Mouse (Mus musculus): Measurements from ENCODE around the gene Pom121l2. TPM values are rescaled to one million over a fixed set of nuclear protein-coding genes. Genes with fewer than 3 reads are reported as not detected.

Gene Pom121l2
- polyA plus RNA-seq, 1 experiment from 2014 or later: 0.20 TPM

DNA sequence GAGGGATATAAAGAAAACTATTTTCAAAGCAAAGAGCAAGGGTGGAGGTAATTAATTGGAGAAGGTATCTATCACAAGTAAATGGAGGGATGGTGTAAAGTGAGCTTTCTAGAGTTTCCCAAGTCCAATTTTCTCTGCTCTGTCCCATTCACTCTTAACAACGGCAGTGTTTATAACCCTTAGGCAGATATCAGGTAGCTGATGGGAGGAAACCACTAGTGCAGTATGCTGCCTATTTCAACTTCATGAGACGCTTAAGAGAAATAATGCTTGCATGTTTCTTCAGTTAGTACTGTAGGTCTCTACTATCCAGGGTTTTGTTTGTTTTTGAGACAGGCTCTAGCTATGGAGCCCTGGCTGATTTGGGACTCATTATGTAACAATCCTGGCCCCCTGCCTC, 56.4 kb downstream of the Pom121l2 start:
- WGBS: 52% methylated on average over 2 of the region's 2 CpGs
- no peak overlapping the region for H3K9ac ChIP-seq
- H3K27ac ChIP-seq: peak overlapping the region; percentile 27; the same call in 1 of the 2 replicates

More for the DNA sequence above, 56.4 kb downstream of the Pom121l2 start:
- Histone ChIP-seq H3K9me3 (no peaks in the 10 kb centered on the region), H3K4me3 (no peak overlapping the region), H3K27me3 (no peaks in the 10 kb centered on the region), H3K4me1 (peaks cover 32% of the 10 kb centered on the region), H3K36me3 (no peaks in the 10 kb centered on the region), H3K4me2 (no peak overlapping the region)
- no peak for ATAC-seq (ENCODE audit: insufficient number of reproducible peaks, low FRiP score, low TSS enrichment, low read depth)

Small RNA genes within 50 kb of the gene (microRNA-seq; reads per million reads assigned to microRNA genes)
- not detected for gene Gm44390

Other genes starting within 250 kb of the Pom121l2 start
- gene Hist1h4j, start 246.1 kb upstream of the Pom121l2 start, polyA plus RNA-seq (2015; fragmentation: Nextera tagmentation; extraction: Ambion mirVana): 1.1 and 1.2 TPM in 2 replicates
- gene Hist1h4k, start 230.7 kb upstream of the Pom121l2 start, polyA plus RNA-seq (2015; fragmentation: Nextera tagmentation; extraction: Ambion mirVana): 4.1 TPM in 1 of 2 replicates, not detected in the other
- gene Hist1h2ak, start 227.4 kb upstream of the Pom121l2 start, polyA plus RNA-seq (2015; fragmentation: Nextera tagmentation; extraction: Ambion mirVana): 11.6 and 26.1 TPM in 2 replicates
- gene Hist1h2bn, start 227.1 kb upstream of the Pom121l2 start, polyA plus RNA-seq (2015; fragmentation: Nextera tagmentation; extraction: Ambion mirVana): 4.2 TPM in 1 of 2 replicates, not detected in the other
- 21.1 and 23.5 TPM in 2 replicates for gene Hist1h1b, start 200.6 kb upstream of the Pom121l2 start, polyA plus RNA-seq (2015; fragmentation: Nextera tagmentation; extraction: Ambion mirVana)
- gene Hist1h3i, start 197.8 kb upstream of the Pom121l2 start, polyA plus RNA-seq (2015; fragmentation: Nextera tagmentation; extraction: Ambion mirVana): 81.7 and 109 TPM in 2 replicates
- 3.5 and 4.6 TPM in 2 replicates for gene Hist1h2an, start 194.0 kb upstream of the Pom121l2 start, polyA plus RNA-seq (2015; fragmentation: Nextera tagmentation; extraction: Ambion mirVana)
- 1.00 TPM in 1 of 2 replicates, not detected in the other for gene Hist1h2bp, start 193.7 kb upstream of the Pom121l2 start, polyA plus RNA-seq (2015; fragmentation: Nextera tagmentation; extraction: Ambion mirVana)
- 11.7 and 18.0 TPM in 2 replicates for gene Hist1h2bq, start 171.0 kb upstream of the Pom121l2 start, polyA plus RNA-seq (2015; fragmentation: Nextera tagmentation; extraction: Ambion mirVana)
- 1.9 TPM in 1 of 2 replicates, not detected in the other for gene Hist1h2ao, start 170.7 kb upstream of the Pom121l2 start, polyA plus RNA-seq (2015; fragmentation: Nextera tagmentation; extraction: Ambion mirVana)
- gene Hist1h4m, start 169.4 kb upstream of the Pom121l2 start, polyA plus RNA-seq (2015; fragmentation: Nextera tagmentation; extraction: Ambion mirVana): not detected in 2 replicates
- 9.4 and 12.8 TPM in 2 replicates for gene Hist1h4n, start 149.0 kb upstream of the Pom121l2 start, polyA plus RNA-seq (2015; fragmentation: Nextera tagmentation; extraction: Ambion mirVana)
- gene Hist1h2ap, start 147.7 kb upstream of the Pom121l2 start, polyA plus RNA-seq (2015; fragmentation: Nextera tagmentation; extraction: Ambion mirVana): 2,482 and 2,904 TPM in 2 replicates
- gene Hist1h2br, start 147.5 kb upstream of the Pom121l2 start, polyA plus RNA-seq (2015; fragmentation: Nextera tagmentation; extraction: Ambion mirVana): 12.5 and 17.9 TPM in 2 replicates
- 7.8 and 8.8 TPM in 2 replicates for gene Zfp184, start 36.1 kb upstream of the Pom121l2 start, polyA plus RNA-seq (2015; fragmentation: Nextera tagmentation; extraction: Ambion mirVana)
- gene Prss16, start 28.5 kb downstream of the Pom121l2 start, polyA plus RNA-seq (2015; fragmentation: Nextera tagmentation; extraction: Ambion mirVana): 1.2 and 1.3 TPM in 2 replicates
- 4.7 and 7.2 TPM in 2 replicates for gene Hist1h2ah, start 54.4 kb downstream of the Pom121l2 start, polyA plus RNA-seq (2015; fragmentation: Nextera tagmentation; extraction: Ambion mirVana)
- gene Hist1h2bk, start 54.7 kb downstream of the Pom121l2 start, polyA plus RNA-seq (2015; fragmentation: Nextera tagmentation; extraction: Ambion mirVana): 4.2 and 6.2 TPM in 2 replicates
- gene Hist1h4i, start 60.2 kb downstream of the Pom121l2 start, polyA plus RNA-seq (2015; fragmentation: Nextera tagmentation; extraction: Ambion mirVana): 15.8 and 18.4 TPM in 2 replicates
- gene Hist1h2ag, start 61.8 kb downstream of the Pom121l2 start, polyA plus RNA-seq (2015; fragmentation: Nextera tagmentation; extraction: Ambion mirVana): 32.9 and 36.9 TPM in 2 replicates
- gene Hist1h2bj, start 62.0 kb downstream of the Pom121l2 start, polyA plus RNA-seq (2015; fragmentation: Nextera tagmentation; extraction: Ambion mirVana): 6.8 and 8.1 TPM in 2 replicates
- gene Vmn1r188, start 103.2 kb downstream of the Pom121l2 start, polyA plus RNA-seq (2015; fragmentation: Nextera tagmentation; extraction: Ambion mirVana): not detected in 2 replicates
- gene Vmn1r189, start 124.6 kb downstream of the Pom121l2 start, polyA plus RNA-seq (2015; fragmentation: Nextera tagmentation; extraction: Ambion mirVana): not detected in 2 replicates
- gene Vmn1r191, start 202.8 kb downstream of the Pom121l2 start, polyA plus RNA-seq (2015; fragmentation: Nextera tagmentation; extraction: Ambion mirVana): not detected in 2 replicates
- gene Vmn1r192, start 209.9 kb downstream of the Pom121l2 start, polyA plus RNA-seq (2015; fragmentation: Nextera tagmentation; extraction: Ambion mirVana): not detected in 2 replicates
- not detected in 2 replicates for gene Vmn1r193, start 242.0 kb downstream of the Pom121l2 start, polyA plus RNA-seq (2015; fragmentation: Nextera tagmentation; extraction: Ambion mirVana)